Mouse (Mus musculus) heart, embryonic 12.5 days (tissue): ENCODE measurements at regions not wholly inside any gene's neighbourhood (a gene's known extent, or its start where the extent isn't known, plus 50 kb on each side); places are given as distances from the start of the nearest gene placed in this dataset.
A peak's percentile ranks its signal among the peaks of the same experiment; 100 is the strongest.

Experiments
- ATAC-seq: fragments of 200-750 bp; cut with Nextera tagmentation; 2 replicates; pipeline ENCODE4 v1.8.0; 2017; ENCODE audit warnings: moderate TSS enrichment, moderate library complexity; ENCODE audit not compliant: insufficient number of reproducible peaks, low FRiP score
- H3K27ac ChIP-seq: fragments of 300-500 bp; sonication (generic); 2 replicates; pipeline ENCODE4 v1.5.1; 2016; ENCODE audit warnings: mild to moderate bottlenecking, moderate library complexity; ENCODE audit not compliant: poor library complexity, severe bottlenecking
- H3K27me3 ChIP-seq: fragments of 300-500 bp; sonication (generic); replicated peaks from 2 replicates; pipeline ENCODE4 v1.6.1; 2016; ENCODE audit warnings: mild to moderate bottlenecking, moderate library complexity
- H3K36me3 ChIP-seq: fragments of 300-500 bp; sonication (generic); 2 replicates; pipeline ENCODE4 v1.6.1; 2016; ENCODE audit warnings: mild to moderate bottlenecking, moderate library complexity
- H3K4me1 ChIP-seq: fragments of 300-500 bp; sonication (generic); replicated peaks from 2 replicates; pipeline ENCODE4 v1.6.1; 2016; ENCODE audit warnings: mild to moderate bottlenecking
- H3K4me2 ChIP-seq: fragments of 300-500 bp; sonication (generic); 2 replicates; pipeline ENCODE4 v1.6.1; 2016; ENCODE audit warnings: mild to moderate bottlenecking, moderate library complexity
- H3K4me3 ChIP-seq: fragments of 300-500 bp; sonication (generic); 2 replicates; pipeline ENCODE4 v1.5.1; 2016; ENCODE audit warnings: mild to moderate bottlenecking
- H3K9ac ChIP-seq: fragments of 300-500 bp; sonication (generic); 2 replicates; pipeline ENCODE4 v1.6.1; 2016; ENCODE audit warnings: mild to moderate bottlenecking, moderate library complexity
- H3K9me3 ChIP-seq: fragments of 300-500 bp; sonication (generic); replicated peaks from 2 replicates; pipeline ENCODE4 v1.6.1; 2016; ENCODE audit warnings: mild to moderate bottlenecking, moderate library complexity
- WGBS: fragments of 180-500 bp; shearing (Covaris S2); methylation state at CpG from one replicate; pipeline ENCODE4 v1.1.7; 2016; 5-methylcytosine and 5-hydroxymethylcytosine counted together

GRCm38 (mm10) chr2:33973213-33973834, 85.6 kb upstream of the Mvb12b start:
- Histone ChIP-seq H3K4me1 (no peaks in the 10 kb centered on the region), H3K36me3 (no peaks in the 10 kb centered on the region), H3K4me3 (no peak overlapping the region), H3K4me2 (no peak overlapping the region), H3K27ac (no peak overlapping the region), H3K9ac (no peak overlapping the region), H3K27me3 (peaks cover 21% of the 10 kb centered on the region; the same call in 1 of the 2 replicates), H3K9me3 (peaks cover 4% of the 10 kb centered on the region; the same call in 1 of the 2 replicates)
- WGBS: 75% methylated on average over 4 of the region's 4 CpGs
- ATAC-seq: peak; percentile 50; the same call in 1 of the 2 replicates

GRCm38 (mm10) chr2:33966984-33967421, 79.3 kb upstream of the Mvb12b start:
- no peaks in the 10 kb centered on the region for H3K36me3 ChIP-seq
- no peak overlapping the region for H3K27ac ChIP-seq
- ATAC-seq: 0 out of 2 replicates have a peak, but pooled peaks have one; percentile 15
- peak overlapping the region; percentile 45 for H3K4me2 ChIP-seq
- H3K9ac ChIP-seq: no peak overlapping the region; the same call in 1 of the 2 replicates
- H3K9me3 ChIP-seq: peaks cover 4% of the 10 kb centered on the region; the same call in 1 of the 2 replicates
- peaks cover 52% of the 10 kb centered on the region for H3K27me3 ChIP-seq
- H3K4me3 ChIP-seq: peak overlapping the region; percentile 16; the same call in 1 of the 2 replicates
- WGBS: 35% methylated on average over 7 of the region's 7 CpGs
- peaks cover 16% of the 10 kb centered on the region; the same call in 1 of the 2 replicates for H3K4me1 ChIP-seq

GRCm38 (mm10) chr2:33966389-33966983, 78.7 kb upstream of the Mvb12b start:
- ATAC-seq: no peak
- no peak overlapping the region for H3K27ac ChIP-seq
- WGBS: 19% methylated on average over 35 of the region's 35 CpGs

GRCm38 (mm10) chr2:33964096-33964495, 76.3 kb upstream of the Mvb12b start:
- peaks cover 16% of the 10 kb centered on the region; the same call in 1 of the 2 replicates for H3K4me1 ChIP-seq
- no peak for ATAC-seq
- no peak overlapping the region for H3K4me2 ChIP-seq
- H3K27ac ChIP-seq: no peak overlapping the region
- 81% methylated on average over 5 of the region's 5 CpGs for WGBS
- no peak overlapping the region for H3K4me3 ChIP-seq
- H3K27me3 ChIP-seq: peaks cover 51% of the 10 kb centered on the region
- H3K9ac ChIP-seq: no peak overlapping the region
- H3K9me3 ChIP-seq: no peaks in the 10 kb centered on the region
- H3K36me3 ChIP-seq: no peaks in the 10 kb centered on the region

More at GRCm38 (mm10) chr2:33966389-33966983, 78.7 kb upstream of the Mvb12b start:
- Histone ChIP-seq H3K9me3 (peaks cover 4% of the 10 kb centered on the region; the same call in 1 of the 2 replicates), H3K9ac (no peak overlapping the region; the same call in 1 of the 2 replicates), H3K36me3 (no peaks in the 10 kb centered on the region), H3K27me3 (peaks cover 52% of the 10 kb centered on the region), H3K4me3 (peak overlapping the region; percentile 16), H3K4me2 (peak overlapping the region; percentile 45), H3K4me1 (peaks cover 16% of the 10 kb centered on the region; the same call in 1 of the 2 replicates)

GRCm38 (mm10) chr2:33962355-33963037, 74.8 kb upstream of the Mvb12b start:
- WGBS: 76% methylated on average over 14 of the region's 14 CpGs
- Histone ChIP-seq H3K4me3 (no peak overlapping the region), H3K4me2 (no peak overlapping the region), H3K9ac (no peak overlapping the region), H3K9me3 (no peaks in the 10 kb centered on the region), H3K36me3 (no peaks in the 10 kb centered on the region), H3K4me1 (peaks cover 14% of the 10 kb centered on the region; the same call in 1 of the 2 replicates), H3K27ac (no peak overlapping the region), H3K27me3 (peaks cover 38% of the 10 kb centered on the region)
- no peak for ATAC-seq

GRCm38 (mm10) chr2:33961566-33961965, 73.8 kb upstream of the Mvb12b start:
- H3K27ac ChIP-seq: no peak overlapping the region
- 47% methylated on average over 2 of the region's 2 CpGs for WGBS
- no peak for ATAC-seq
- H3K27me3 ChIP-seq: peaks cover 29% of the 10 kb centered on the region
- 0 out of 2 replicates have a peak, but pooled peaks cover 4% of the 10 kb centered on the region for H3K9me3 ChIP-seq
- no peak overlapping the region for H3K4me2 ChIP-seq
- H3K9ac ChIP-seq: no peak overlapping the region
- H3K36me3 ChIP-seq: no peaks in the 10 kb centered on the region
- peaks cover 6% of the 10 kb centered on the region; the same call in 1 of the 2 replicates for H3K4me1 ChIP-seq
- H3K4me3 ChIP-seq: no peak overlapping the region

- H3K27me3 ChIP-seq: peaks cover 3% of the 10 kb centered on the region; the same call in 1 of the 2 replicates
- no peak overlapping the region for H3K9ac ChIP-seq
- no peaks in the 10 kb centered on the region for H3K36me3 ChIP-seq
- no peak for ATAC-seq
- no peak overlapping the region for H3K4me2 ChIP-seq
- H3K9me3 ChIP-seq: 0 out of 2 replicates have a peak, but pooled peaks cover 4% of the 10 kb centered on the region
- no peaks in the 10 kb centered on the region for H3K4me1 ChIP-seq
- 55% methylated on average over 6 of the region's 6 CpGs for WGBS
- H3K27ac ChIP-seq: no peak overlapping the region
- no peak overlapping the region for H3K4me3 ChIP-seq
These were observed 70.0 kb upstream of the Mvb12b start for GRCm38 (mm10) chr2:33957754-33958153.

- Histone ChIP-seq H3K9me3 (no peaks in the 10 kb centered on the region), H3K4me1 (no peaks in the 10 kb centered on the region; the same call in 1 of the 2 replicates), H3K4me3 (no peak overlapping the region), H3K9ac (no peak overlapping the region), H3K27ac (no peak overlapping the region), H3K27me3 (0 out of 2 replicates have a peak, but pooled peaks cover 6% of the 10 kb centered on the region), H3K4me2 (no peak overlapping the region), H3K36me3 (no peaks in the 10 kb centered on the region)
- no peak for ATAC-seq
- WGBS: 87% methylated on average over 3 of the region's 3 CpGs
These were observed 56.6 kb upstream of the Mvb12b start for GRCm38 (mm10) chr2:33944301-33944700.

- no peak overlapping the region for H3K4me2 ChIP-seq
- WGBS: 57% methylated on average over 2 of the region's 2 CpGs
- H3K27ac ChIP-seq: no peak overlapping the region
These were observed 54.3 kb upstream of the Mvb12b start for GRCm38 (mm10) chr2:33942085-33942484.

GRCm38 (mm10) chr2:33941316-33941715, 53.6 kb upstream of the Mvb12b start:
- Histone ChIP-seq H3K27ac (no peak overlapping the region), H3K9me3 (peaks cover 4% of the 10 kb centered on the region; the same call in 1 of the 2 replicates), H3K4me1 (no peaks in the 10 kb centered on the region; the same call in 1 of the 2 replicates), H3K27me3 (0 out of 2 replicates have a peak, but pooled peaks cover 6% of the 10 kb centered on the region), H3K4me2 (no peak overlapping the region), H3K4me3 (no peak overlapping the region), H3K36me3 (no peaks in the 10 kb centered on the region), H3K9ac (no peak overlapping the region)
- ATAC-seq: no peak
- 88% methylated on average over 11 of the region's 11 CpGs for WGBS

More at GRCm38 (mm10) chr2:33942085-33942484, 54.3 kb upstream of the Mvb12b start:
- no peak for ATAC-seq
- no peak overlapping the region for H3K9ac ChIP-seq
- peaks cover 4% of the 10 kb centered on the region; the same call in 1 of the 2 replicates for H3K9me3 ChIP-seq
- H3K36me3 ChIP-seq: no peaks in the 10 kb centered on the region
- H3K4me1 ChIP-seq: no peaks in the 10 kb centered on the region; the same call in 1 of the 2 replicates
- no peak overlapping the region for H3K4me3 ChIP-seq
- H3K27me3 ChIP-seq: 0 out of 2 replicates have a peak, but pooled peaks cover 6% of the 10 kb centered on the region
